Mouse (Mus musculus) colon, adult 2 months (tissue): Measurements from ENCODE around the gene Olfr394. TPM values are rescaled to one million over a fixed set of nuclear protein-coding genes. Genes with fewer than 3 reads are reported as not detected.

Experiments
- polyA plus RNA-seq: library from polyadenylated mRNA; depleted of rRNA; stranded (reverse); fragments of >200 nt; gene quantifications from 2 replicates; pipeline ENCODE4 v1.2.3, GENCODE M21; 2012; rRNA removed

The Olfr394 gene
- not detected in 2 replicates for polyA plus RNA-seq

DNA sequence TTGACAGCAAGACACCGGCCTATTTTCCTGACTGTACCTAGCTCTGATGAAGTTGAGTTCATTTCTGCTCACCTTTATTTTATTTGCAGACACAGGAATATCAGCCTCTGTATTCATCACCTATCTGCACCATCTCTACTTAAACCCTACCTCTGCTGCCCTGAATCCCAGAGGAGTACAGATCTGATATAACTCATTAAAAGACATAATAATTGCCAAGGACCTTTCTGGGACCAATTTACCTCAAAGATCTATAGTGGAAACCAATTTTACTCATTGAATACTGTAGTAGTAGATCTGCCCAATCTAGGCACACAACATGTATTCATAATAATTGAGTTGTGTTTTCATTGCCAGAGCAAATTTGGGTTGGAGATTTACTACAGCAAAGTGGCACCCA, at the start of gene Olfr394:
TSS of gene Olfr394 (minus strand) at position 101 of the 400 bp plus-strand sequence.

DNA sequence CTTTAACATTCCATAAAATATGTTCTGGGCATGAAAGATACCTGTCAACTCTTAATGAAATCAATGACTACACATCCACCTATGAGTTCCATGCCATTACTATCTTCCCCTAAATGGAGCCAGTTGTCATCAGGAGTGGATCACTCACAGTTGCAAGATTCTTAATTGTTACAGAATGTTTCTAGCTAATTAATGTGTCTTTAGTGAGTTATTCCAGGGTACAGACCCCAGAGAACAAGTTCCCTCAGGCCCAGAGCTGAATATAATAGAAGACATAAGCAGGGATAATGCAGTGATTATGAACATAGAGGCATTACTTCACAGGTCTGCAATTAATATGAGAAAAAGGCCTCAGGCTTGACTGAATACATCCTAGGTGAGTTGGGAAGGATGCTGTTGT, 45.8 kb upstream of the Olfr394 start, which contains the start of gene Olfr23:
TSS of gene Olfr23 (plus strand) at position 301 of the 400 bp plus-strand sequence.

DNA sequence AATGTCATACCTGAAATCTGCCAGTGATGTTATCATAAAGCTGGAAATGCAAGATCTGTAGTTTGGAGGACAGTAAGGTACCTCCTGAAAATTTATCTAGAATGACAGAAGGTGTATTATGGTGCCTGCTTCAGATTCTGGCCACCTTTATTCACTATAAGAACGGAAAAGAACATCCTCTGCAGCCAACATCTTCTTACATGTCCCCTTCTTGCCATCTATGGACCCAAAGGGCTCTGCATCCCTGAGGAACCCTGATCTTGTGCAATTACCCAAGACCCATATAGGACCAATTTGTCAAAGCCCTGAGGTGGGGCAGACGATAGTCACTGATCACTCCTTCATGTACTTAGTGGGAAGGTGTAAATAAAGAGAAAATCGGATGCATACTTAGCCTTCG, 18.6 kb upstream of the Olfr394 start, which contains the start of gene Olfr395:
TSS of gene Olfr395 (minus strand) at position 101 of the 400 bp plus-strand sequence.

DNA sequence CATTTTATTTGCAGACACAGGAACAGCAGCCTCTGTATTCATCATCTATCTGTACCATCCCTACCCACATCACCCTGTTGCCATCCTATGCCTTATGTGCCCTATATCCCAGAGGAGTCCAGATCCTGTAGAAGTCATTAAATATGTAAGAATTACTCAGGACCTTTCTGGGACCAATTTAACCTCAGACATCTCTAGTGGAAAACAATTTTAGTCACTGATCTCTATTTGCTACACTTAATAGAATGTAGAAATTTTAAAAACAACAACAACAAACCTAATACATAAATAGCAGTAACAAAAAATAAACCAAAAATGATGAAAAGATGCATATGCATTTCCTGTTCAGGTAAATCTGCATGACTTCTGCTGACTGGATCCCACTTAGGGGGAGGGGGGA, 39.2 kb downstream of the Olfr394 start, which contains the start of gene Olfr393:
TSS of gene Olfr393 (minus strand) at position 101 of the 400 bp plus-strand sequence.

Other genes with a start within 250 kb of the Olfr394 start
- not detected in 2 replicates for gene Zfp735, start 202.0 kb downstream of the Olfr394 start, polyA plus RNA-seq
- not detected in 2 replicates for gene Olfr389, start 110.1 kb downstream of the Olfr394 start, polyA plus RNA-seq
- not detected in 2 replicates for gene Olfr390, start 107.8 kb downstream of the Olfr394 start, polyA plus RNA-seq
- not detected in 2 replicates for gene Olfr391-ps, start 87.7 kb downstream of the Olfr394 start, polyA plus RNA-seq
- not detected in 2 replicates for gene Olfr392, start 73.7 kb downstream of the Olfr394 start, polyA plus RNA-seq
- gene Olfr393, start 39.3 kb downstream of the Olfr394 start, polyA plus RNA-seq, result not detected in 2 replicates
- not detected in 2 replicates for gene Olfr395, start 18.5 kb upstream of the Olfr394 start, polyA plus RNA-seq
- gene Olfr23, start 45.9 kb upstream of the Olfr394 start, polyA plus RNA-seq, result not detected in 2 replicates
- gene Olfr397, start 70.0 kb upstream of the Olfr394 start, polyA plus RNA-seq, result not detected in 2 replicates
- gene Olfr398, start 99.6 kb upstream of the Olfr394 start, polyA plus RNA-seq, result not detected in 2 replicates
- gene Olfr139, start 165.8 kb upstream of the Olfr394 start, polyA plus RNA-seq, result not detected in 2 replicates
- gene Olfr399, start 165.8 kb upstream of the Olfr394 start, polyA plus RNA-seq, result not detected in 2 replicates
- gene Zfp616, start 179.2 kb upstream of the Olfr394 start, polyA plus RNA-seq, result not detected in 2 replicates
- gene Olfr401, start 222.9 kb upstream of the Olfr394 start, polyA plus RNA-seq, result not detected in 2 replicates